Mouse (Mus musculus) liver, embryonic 14.5 days (tissue): Measurements from ENCODE around the gene Cysrt1.

ENCODE experiments used
- CTCF ChIP-seq: IDR thresholded peaks from 2 replicates; pipeline ENCODE4 v1.5.1; 2016; ENCODE audit warnings: antibody characterized with exemption, low read depth, control low read depth
- EP300 ChIP-seq: IDR thresholded peaks from 2 replicates; pipeline ENCODE4 v1.6.1; 2016; ENCODE audit warnings: antibody characterized with exemption, low read depth

DNA sequence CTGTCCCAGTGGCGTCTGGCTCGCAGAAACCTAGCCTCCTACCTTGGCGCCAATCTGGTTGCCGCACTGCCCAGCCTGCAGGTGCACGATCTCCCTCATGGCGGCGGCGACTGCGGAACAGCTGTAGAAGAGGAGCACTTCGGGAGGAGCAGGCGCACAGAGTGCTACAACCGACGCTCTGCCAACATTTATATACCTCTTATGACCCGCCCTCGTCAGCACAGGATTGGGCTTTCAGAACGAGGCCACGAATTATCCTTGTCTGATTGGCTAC, 17.8 kb downstream of the Cysrt1 start, which contains the start of gene Tubb4b:
- TF ChIP-seq CTCF (peak; percentile 43), EP300 (0 out of 2 replicates have a peak, but pooled peaks have one; percentile 43)
